Mouse (Mus musculus) limb, embryonic 11.5 days (tissue): ENCODE measurements around the gene Tyk2. TPM values are rescaled to one million over a fixed set of nuclear protein-coding genes. Genes with fewer than 3 reads are reported as not detected.

Source experiments
- ATAC-seq: fragments of 200-750 bp; cut with Nextera tagmentation; 2 replicates; pipeline ENCODE4 v1.8.0; 2017; ENCODE audit warnings: low read depth; ENCODE audit not compliant: insufficient number of reproducible peaks, low FRiP score, low TSS enrichment
- DNase-seq: peaks from one replicate; pipeline ENCODE4 v3.0.0-alpha.2; 2015; ENCODE audit warnings: low spot score
- H3K27ac ChIP-seq: fragments of 300-500 bp; sonication (generic); replicated peaks from 2 replicates; pipeline ENCODE4 v1.5.1; 2014; ENCODE audit warnings: low read depth, mild to moderate bottlenecking, low read length
- H3K27me3 ChIP-seq: fragments of 300-500 bp; sonication (generic); 2 replicates; pipeline ENCODE4 v1.6.1; 2014; ENCODE audit warnings: mild to moderate bottlenecking, low read length, mixed read lengths; ENCODE audit not compliant: control insufficient read depth, insufficient read depth
- H3K36me3 ChIP-seq: fragments of 300-500 bp; sonication (generic); 2 replicates; pipeline ENCODE4 v1.6.1; 2014; ENCODE audit warnings: mild to moderate bottlenecking, low read length, moderate library complexity, mixed read lengths; ENCODE audit not compliant: control insufficient read depth, insufficient read depth
- H3K4me1 ChIP-seq: fragments of 300-500 bp; sonication (generic); 2 replicates; pipeline ENCODE4 v1.6.1; 2014; ENCODE audit warnings: low read length, mixed read lengths; ENCODE audit not compliant: control insufficient read depth, insufficient read depth
- H3K4me2 ChIP-seq: fragments of 300-500 bp; sonication (generic); 2 replicates; pipeline ENCODE4 v1.6.1; 2014; ENCODE audit warnings: low read depth, mild to moderate bottlenecking, moderate library complexity; ENCODE audit not compliant: severe bottlenecking
- H3K4me3 ChIP-seq: fragments of 300-500 bp; sonication (generic); 2 replicates; pipeline ENCODE4 v1.5.1; 2014; ENCODE audit warnings: low read depth, low read length
- H3K9ac ChIP-seq: fragments of 300-500 bp; sonication (generic); 2 replicates; pipeline ENCODE4 v1.6.1; 2014; ENCODE audit warnings: mild to moderate bottlenecking, low read length
- H3K9me3 ChIP-seq: fragments of 300-500 bp; sonication (generic); 2 replicates; pipeline ENCODE4 v1.6.1; 2016; ENCODE audit warnings: low read length; ENCODE audit not compliant: control insufficient read depth
- WGBS: fragments of 180-500 bp; shearing (Covaris S2); extraction: QIAGEN DNeasy Blood & Tissue Kit; methylation state at CpG from one replicate; pipeline ENCODE4 v1.1.7; 2014; 5-methylcytosine and 5-hydroxymethylcytosine counted together
- polyA plus RNA-seq: library from polyadenylated mRNA; unstranded; fragments of >200 nt; fragmentation: Nextera tagmentation; extraction: Ambion mirVana; gene quantifications from 2 replicates; pipeline ENCODE4 v1.2.1, GENCODE M21; 2014

Tyk2 gene
- polyA plus RNA-seq, 1 experiment from 2014 or later: 8.1 TPM

DNA sequence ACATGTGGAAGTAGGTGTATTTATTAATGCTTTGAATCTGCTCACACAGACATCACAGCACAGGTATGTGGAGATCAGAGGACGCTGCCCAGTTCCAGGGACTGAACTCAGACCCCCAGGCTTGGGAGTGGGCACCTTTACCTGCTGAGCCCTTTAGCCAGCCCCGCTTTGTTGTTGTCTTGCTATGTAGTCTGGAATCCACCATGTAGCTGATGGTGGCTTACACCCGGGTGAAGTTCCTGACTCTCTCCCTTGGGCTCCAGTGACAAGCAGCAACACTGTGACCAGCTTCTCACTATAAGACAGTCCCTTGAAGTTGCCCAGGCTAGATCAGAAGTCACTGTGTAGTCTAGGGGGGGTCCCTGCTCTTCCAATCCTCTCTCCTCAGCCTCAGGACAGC, 13.3 kb upstream of the Tyk2 start:
- 98% methylated on average over 3 of the region's 3 CpGs for WGBS
- Histone ChIP-seq H3K27ac (no peak overlapping the region), H3K9me3 (no peaks in the 10 kb centered on the region), H3K4me3 (no peak overlapping the region), H3K36me3 (peaks cover 43% of the 10 kb centered on the region), H3K9ac (no peak overlapping the region), H3K4me1 (peaks cover 25% of the 10 kb centered on the region), H3K4me2 (no peak overlapping the region), H3K27me3 (no peaks in the 10 kb centered on the region)
- ATAC-seq (no peak), DNase-seq (no peak)

DNA sequence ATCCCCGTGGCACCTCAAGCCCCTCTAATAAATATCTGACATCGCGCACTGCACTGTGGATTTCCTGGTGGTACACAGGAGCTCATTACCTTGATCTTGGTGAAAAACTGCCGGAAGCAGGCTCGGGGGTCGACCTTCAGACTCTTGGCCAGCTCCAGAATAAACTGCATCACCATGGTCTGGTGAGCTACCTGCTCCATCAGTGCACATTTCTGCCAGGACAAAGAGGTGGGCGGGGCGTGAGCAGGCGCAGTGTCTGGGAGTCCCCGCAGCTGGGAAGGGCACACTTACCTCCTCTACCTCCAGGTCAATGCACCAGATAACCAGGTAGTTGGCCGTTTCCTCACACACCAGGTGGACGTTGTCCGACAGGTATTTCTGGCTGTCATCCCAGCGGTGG, 10.9 kb upstream of the Tyk2 start:
- Histone ChIP-seq H3K4me3 (no peak overlapping the region), H3K9me3 (no peaks in the 10 kb centered on the region), H3K4me2 (no peak overlapping the region), H3K36me3 (peaks cover 43% of the 10 kb centered on the region), H3K4me1 (peaks cover 3% of the 10 kb centered on the region; the same call in 1 of the 2 replicates), H3K27ac (no peak overlapping the region), H3K27me3 (no peaks in the 10 kb centered on the region), H3K9ac (no peak overlapping the region)
- 90% methylated on average over 14 of the region's 14 CpGs for WGBS
- no peak for DNase-seq
- no peak for ATAC-seq

DNA sequence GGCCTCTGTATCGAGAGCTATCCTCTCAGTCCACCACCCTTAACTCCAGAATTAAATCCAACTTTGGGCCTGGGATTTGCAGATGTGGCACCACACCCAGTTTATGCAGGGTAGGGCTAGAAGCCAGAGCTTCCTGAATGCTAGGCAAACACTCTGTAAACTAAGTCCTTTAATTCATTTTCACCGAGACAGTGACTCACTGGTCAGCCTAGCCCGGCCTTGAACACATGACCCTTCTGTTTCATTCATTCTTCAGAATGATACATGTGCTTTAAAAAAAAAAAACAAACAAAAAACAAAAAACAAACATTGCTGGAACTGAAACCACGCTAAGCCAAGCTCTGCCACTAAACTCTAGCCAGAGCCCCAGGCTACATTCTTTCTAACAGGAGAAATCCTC, 7.3 kb upstream of the Tyk2 start:
- Histone ChIP-seq H3K4me2 (no peak overlapping the region), H3K4me1 (no peaks in the 10 kb centered on the region), H3K27ac (no peak overlapping the region), H3K27me3 (no peaks in the 10 kb centered on the region), H3K4me3 (no peak overlapping the region), H3K9ac (no peak overlapping the region), H3K36me3 (peaks cover 28% of the 10 kb centered on the region), H3K9me3 (no peaks in the 10 kb centered on the region)
- WGBS: 92% methylated on average over 4 of the region's 4 CpGs
- DNase-seq: no peak
- no peak for ATAC-seq

DNA sequence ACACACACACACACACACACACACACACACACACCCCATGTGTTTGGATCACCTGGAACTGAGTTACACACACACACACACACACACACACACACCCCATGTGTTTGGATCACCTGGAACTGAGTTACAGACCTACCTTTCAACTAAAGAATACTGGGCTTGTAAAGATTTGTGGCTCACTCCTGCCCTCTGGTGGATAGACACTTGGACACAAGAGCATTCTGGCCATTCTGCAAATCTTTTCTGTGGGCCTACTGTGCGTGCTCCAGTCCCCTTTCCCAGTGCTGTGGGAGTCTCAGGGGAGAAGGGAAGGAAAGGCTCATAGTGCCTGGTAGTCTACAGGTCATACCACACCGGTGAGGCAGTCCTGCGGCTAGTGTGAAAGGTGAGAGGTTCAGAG, 6.2 kb upstream of the Tyk2 start:
- H3K9me3 ChIP-seq: no peaks in the 10 kb centered on the region
- WGBS: 58% methylated on average over 3 of the region's 3 CpGs
- no peak overlapping the region for H3K4me3 ChIP-seq
- no peaks in the 10 kb centered on the region for H3K27me3 ChIP-seq
- no peak; the same call in 1 of the 2 replicates for ATAC-seq
- H3K4me1 ChIP-seq: no peaks in the 10 kb centered on the region
- peak; percentile 72 for DNase-seq
- no peak overlapping the region for H3K4me2 ChIP-seq
- no peak overlapping the region for H3K27ac ChIP-seq
- peaks cover 16% of the 10 kb centered on the region for H3K36me3 ChIP-seq
- no peak overlapping the region for H3K9ac ChIP-seq

DNA sequence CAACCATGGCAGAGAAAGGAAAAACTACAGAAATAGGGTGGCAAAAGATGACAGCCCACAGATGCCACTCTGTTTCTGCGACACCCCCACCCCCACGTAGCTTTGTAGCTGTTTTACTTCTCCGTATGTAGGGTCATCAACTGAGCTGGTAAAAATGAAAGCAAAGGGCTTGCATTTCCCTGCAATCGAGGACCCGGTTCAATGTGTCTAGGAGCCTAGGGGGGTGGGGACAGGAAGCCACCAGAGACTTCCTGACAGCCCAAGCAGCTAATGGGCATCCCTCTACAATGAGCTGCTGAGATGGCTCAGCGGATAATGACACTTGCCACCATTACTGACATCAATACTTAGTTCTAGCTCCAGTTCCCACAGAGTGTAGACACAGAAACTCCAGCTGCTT, 5.4 kb upstream of the Tyk2 start:
- no peak for ATAC-seq
- no peak overlapping the region for H3K9ac ChIP-seq
- H3K27ac ChIP-seq: no peak overlapping the region
- no peaks in the 10 kb centered on the region for H3K4me1 ChIP-seq
- no peak for DNase-seq
- H3K27me3 ChIP-seq: no peaks in the 10 kb centered on the region
- WGBS: 89% methylated on average over 6 of the region's 6 CpGs
- H3K9me3 ChIP-seq: no peaks in the 10 kb centered on the region
- no peak overlapping the region for H3K4me3 ChIP-seq
- H3K4me2 ChIP-seq: no peak overlapping the region
- H3K36me3 ChIP-seq: peaks cover 9% of the 10 kb centered on the region

DNA sequence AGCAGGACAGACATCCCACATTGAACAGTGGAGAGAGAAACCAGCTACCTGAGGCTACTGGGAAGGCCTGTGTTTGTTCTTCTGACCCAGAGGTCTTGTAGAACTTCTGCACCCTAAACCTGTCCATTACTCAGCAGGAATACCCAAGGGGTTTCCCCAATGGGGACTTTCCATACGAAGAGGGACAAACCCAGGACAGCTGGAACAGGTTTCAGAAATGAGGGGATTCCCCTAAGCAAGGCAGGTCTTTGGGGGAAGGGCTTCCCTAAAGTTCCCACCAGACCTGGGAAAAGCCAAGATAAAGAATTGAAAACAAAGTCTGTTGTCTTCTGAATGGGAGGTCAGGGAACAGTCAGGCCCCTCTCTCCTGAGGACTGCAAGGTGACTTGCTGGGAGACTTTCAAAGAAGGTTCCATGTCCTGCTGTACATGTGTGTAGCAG, 4.9 kb upstream of the Tyk2 start:
- H3K9ac ChIP-seq: no peak overlapping the region
- WGBS: 73% methylated on average over 1 of the region's 1 CpGs
- H3K27ac ChIP-seq: no peak overlapping the region
- no peaks in the 10 kb centered on the region for H3K27me3 ChIP-seq
- DNase-seq (no peak), ATAC-seq (no peak)
- no peaks in the 10 kb centered on the region for H3K4me1 ChIP-seq
- no peak overlapping the region for H3K4me3 ChIP-seq
- no peak overlapping the region for H3K4me2 ChIP-seq
- peaks cover 7% of the 10 kb centered on the region for H3K36me3 ChIP-seq
- H3K9me3 ChIP-seq: no peaks in the 10 kb centered on the region

DNA sequence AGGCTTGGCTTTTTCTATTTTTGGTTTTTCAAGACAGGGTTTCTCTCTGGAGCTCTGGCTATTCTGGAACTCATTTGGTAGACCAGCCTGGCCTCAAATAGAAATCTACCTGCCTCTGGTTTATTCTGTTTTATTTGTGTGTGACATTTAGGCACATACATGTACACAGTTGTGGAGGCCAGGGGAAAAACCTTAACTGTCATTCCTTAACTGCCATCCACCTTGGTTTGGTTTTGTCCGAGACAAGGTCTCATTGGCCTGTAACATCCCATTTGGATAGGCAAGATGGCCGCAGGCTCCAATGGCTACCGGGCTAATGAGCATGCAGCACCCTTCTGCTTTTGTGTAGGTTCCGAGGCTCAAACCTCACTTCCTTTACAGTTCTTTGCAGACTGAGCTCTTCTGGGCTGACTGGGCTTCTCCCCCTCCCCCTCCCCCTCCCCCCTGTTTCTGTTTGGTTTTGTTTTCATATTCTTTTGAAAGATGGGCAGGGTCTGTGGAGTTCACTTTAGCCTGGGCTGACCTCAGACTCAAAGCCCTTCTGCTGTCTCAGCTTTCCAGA, 4.4 kb upstream of the Tyk2 start:
- Histone ChIP-seq H3K4me3 (no peak overlapping the region), H3K4me2 (no peak overlapping the region), H3K27me3 (no peaks in the 10 kb centered on the region), H3K4me1 (peaks cover 2% of the 10 kb centered on the region; the same call in 1 of the 2 replicates), H3K36me3 (peaks cover 6% of the 10 kb centered on the region), H3K27ac (no peak overlapping the region), H3K9me3 (no peaks in the 10 kb centered on the region), H3K9ac (no peak overlapping the region)
- ATAC-seq: no peak
- DNase-seq: no peak
- WGBS: 81% methylated on average over 4 of the region's 4 CpGs

DNA sequence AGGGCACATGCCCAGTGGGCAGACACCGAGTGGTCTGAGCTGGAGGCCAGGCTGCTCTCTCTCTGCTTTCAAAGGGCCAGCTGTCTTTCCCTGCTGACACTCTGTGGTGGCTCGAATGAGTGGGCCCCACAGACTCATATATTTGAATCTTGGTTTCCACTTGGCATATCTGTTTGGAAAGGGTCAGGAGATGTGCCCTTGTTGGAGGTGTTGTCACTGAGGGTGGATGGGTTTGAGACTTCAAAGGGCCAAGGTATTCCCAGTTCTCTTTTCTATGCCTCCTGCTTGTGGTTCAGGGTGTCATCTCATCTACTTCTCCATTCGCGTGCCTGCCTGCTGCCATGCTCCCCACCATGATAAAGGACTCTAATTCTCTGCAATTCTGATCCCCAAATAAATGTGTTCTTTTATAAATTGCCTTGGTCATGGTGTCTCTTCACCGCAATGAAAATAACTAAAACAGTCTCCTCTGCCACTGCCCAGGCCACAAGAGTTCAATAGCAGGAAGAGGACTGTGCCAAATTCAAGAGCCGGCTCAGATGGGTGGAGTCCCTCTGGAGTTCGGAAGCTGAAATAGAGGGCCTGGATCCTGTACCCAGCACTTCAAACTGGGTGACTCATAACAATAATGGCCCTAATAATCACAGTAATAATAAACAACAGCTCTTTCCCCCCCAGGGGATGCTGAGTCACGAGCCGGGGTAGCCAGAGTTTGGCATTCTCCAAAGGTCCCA, 3.7 kb upstream of the Tyk2 start:
- Histone ChIP-seq H3K4me2 (no peak overlapping the region), H3K9me3 (no peaks in the 10 kb centered on the region), H3K27ac (no peak overlapping the region), H3K4me3 (no peak overlapping the region), H3K27me3 (no peaks in the 10 kb centered on the region), H3K9ac (no peak overlapping the region), H3K36me3 (peaks cover 4% of the 10 kb centered on the region), H3K4me1 (peaks cover 3% of the 10 kb centered on the region; the same call in 1 of the 2 replicates)
- ATAC-seq (no peak), DNase-seq (no peak)
- WGBS: 73% methylated on average over 9 of the region's 9 CpGs
